Mouse (Mus musculus) mouse embryonic stem cell (cell line): ENCODE data around the gene Zfp882.
"Not testable (repeated sequence)": the region's sequence is repeated elsewhere in the genome, so short reads cannot be mapped to it uniquely, and the experiment has no call there.

Experiments
- in situ Hi-C, 2 experiments: fragments of 300-500 bp; cut with MboI; formaldehyde crosslinking; loops; 1 replicate in 1 of 2; 3 replicates in 1 of 2; pipeline ENCODE4 v1.14.3; 2019 to 2020; ENCODE audit warnings: low sequenced_read_pairs in 2 of 2, low pct_unique_long_range_greater_than_20kb in 1 of 2, mixed read lengths in 1 of 2; ENCODE audit not compliant: unreplicated experiment in 1 of 2

The Zfp882 gene

GRCm38 (mm10) chr8:71950482-71951221 is 42.2 kb downstream of the Zfp882 start, which contains the start of gene Zfp961:
Zfp961 (plus strand) TSS chr8:71951038.
- in situ Hi-C loops: no loop called here

DNA sequence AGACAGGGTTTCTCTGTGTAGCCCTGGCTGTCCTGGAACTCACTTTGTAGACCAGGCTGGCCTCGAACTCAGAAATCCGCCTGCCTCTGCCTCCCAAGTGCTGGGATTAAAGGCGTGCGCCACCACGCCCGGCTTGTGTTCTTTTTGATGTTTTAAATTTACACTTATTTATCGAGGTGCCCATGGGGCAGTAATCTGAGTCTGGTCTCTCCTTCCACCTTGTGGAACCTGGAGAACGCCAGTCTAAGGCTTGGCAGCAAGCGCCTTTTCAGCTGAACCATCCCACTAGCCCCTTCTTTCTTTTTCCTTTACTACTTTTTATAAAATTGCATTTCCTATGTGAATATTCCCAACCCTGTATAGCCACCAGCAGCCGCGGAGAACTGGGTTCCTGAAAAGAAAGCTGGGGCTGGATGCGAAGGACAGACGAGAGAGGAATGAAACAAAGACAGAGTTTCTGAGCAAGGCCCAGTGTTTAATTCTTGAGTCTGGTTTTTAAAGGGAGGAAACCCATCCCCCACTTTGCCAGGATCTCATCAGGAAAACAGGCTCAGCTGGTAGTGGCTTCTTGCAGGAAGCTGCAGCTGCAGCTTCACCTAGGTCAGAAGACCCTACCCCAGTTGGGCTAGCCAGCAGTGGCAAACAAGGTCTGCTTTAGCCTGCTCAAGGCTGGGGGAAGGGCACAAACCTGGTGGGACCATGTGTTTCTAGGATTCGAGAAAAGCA is 43.2 kb downstream of the Zfp882 start:
- in situ Hi-C loops: no loop called here

GRCm38 (mm10) chr8:71952489-71952888 is 44.1 kb downstream of the Zfp882 start:
- in situ Hi-C loops: no loop called here

DNA sequence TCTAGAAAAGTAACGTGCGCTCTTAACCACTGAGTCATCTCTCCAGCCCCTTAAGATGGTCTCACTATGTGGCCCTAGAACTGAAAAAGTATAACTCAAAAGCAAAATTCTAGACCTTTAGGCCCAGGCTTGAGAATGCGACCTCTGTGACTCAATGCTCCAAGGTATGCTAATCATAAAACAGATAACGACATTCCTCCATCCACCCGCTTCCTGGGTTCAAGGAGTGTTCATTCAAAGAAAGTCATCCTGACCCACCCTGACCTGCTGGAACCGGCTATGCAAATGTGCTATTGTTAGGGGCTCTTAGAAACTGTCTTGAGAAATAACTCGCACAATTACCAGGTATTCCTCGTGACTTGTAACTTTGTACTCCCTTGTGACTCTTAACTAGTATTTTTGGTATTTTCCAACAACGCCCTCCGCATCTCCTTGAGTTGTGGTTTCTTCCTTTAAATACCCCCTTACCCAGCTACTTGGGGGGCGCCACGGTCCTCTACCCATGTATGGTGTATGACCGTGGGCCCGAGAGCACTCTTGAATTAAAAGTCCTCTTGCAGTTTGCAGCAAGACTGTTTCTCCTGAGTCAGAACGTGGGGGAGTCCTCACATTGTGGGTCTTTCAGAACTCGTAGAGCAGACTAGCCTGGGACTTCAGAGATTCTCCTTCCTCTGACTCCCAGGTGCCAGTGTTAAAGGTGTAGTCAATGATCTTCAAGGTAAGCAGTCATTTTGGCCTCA is 44.7 kb downstream of the Zfp882 start:
- in situ Hi-C loops: not testable (repeated sequence)

- in situ Hi-C loops: no loop called here
Measured at GRCm38 (mm10) chr8:71954666-71955065, 46.3 kb downstream of the Zfp882 start.

- in situ Hi-C loops: no loop called here
Measured at GRCm38 (mm10) chr8:71960483-71960882, 52.1 kb downstream of the Zfp882 start.

- in situ Hi-C loops: no loop called here
Measured at GRCm38 (mm10) chr8:71961796-71962195, 53.4 kb downstream of the Zfp882 start.

GRCm38 (mm10) chr8:71964051-71964450 is 55.6 kb downstream of the Zfp882 start:
- in situ Hi-C loops: no loop called here

- in situ Hi-C loops: no loop called here
Measured at GRCm38 (mm10) chr8:71965166-71965565, 56.8 kb downstream of the Zfp882 start.
